Mouse (Mus musculus): ENCODE results near the gene C2cd4d.

Gene C2cd4d

DNA sequence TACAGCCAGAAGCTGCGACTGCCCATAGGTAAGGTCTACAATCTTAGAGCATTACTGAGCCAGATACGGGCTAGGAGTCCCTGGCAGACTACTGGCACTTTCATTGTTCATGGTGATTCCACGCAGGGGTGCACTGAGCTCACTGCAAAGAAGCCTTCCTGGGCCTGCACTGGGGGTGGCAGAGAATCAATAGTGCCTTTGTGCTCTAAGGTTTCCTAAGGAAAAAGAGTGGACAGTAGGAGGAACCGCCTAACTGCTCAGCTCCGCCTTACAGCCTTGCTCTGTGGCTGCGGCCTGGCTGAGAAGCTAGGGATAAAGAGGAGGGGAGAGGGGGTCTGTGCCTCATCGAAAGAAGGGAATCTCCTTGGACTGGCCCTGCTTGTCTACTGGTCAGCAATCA is at the start of gene C2cd4d:
Gene C2cd4d, plus strand, starts transcription at position 301 of the 400 bp plus-strand sequence.
- no peak for DNase-seq (ENCODE audit: low spot score)

- no peak for DNase-seq (ENCODE audit: low spot score)
These were observed 33.6 kb upstream of the C2cd4d start for GRCm38 (mm10) chr3:94328681-94329080.

GRCm38 (mm10) chr3:94334442-94334841 is 27.8 kb upstream of the C2cd4d start:
- no peak for DNase-seq (ENCODE audit: low spot score)

DNA sequence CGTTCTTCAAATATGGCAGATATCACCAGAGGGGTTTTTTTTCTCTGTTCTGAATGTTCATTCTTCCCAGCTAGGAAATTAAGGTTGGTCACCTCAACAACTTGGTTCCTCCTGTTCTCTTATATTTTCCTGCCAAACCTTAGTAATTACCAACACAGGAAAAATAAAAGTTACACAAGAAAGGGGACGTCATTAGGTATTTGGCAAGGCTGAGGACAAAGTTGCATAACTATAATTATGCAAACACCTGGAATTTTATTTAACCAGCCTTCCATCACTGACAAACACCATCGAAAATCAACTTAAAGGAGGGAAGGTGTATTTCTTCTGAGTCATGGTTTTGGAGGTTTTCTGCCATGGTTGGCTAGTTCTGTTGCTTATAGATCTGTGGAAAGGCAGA is 23.7 kb upstream of the C2cd4d start:
- no peak for DNase-seq (ENCODE audit: low spot score)

DNA sequence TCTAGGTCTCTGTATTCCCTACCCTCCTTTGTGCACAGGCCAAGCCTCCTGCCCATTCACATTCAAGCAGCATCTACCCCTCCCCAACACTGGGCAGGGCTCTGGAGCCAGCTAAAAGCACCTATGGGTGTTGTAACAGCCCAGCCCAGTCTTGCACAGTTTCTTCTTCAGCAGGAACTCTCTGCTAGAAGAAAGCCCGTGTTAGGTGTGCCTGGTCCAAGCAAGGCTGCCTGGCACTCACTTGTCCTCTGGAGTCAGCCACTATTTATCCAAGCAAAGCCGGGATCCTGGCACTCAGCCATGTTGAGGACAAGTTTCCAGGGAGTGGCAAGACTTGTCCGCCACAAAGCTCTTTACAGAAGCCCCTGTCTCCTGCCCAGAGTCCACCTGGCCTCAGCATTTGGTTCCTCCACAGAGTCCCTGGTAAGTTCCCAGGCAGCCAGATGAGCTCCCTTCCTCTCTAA is 20.2 kb upstream of the C2cd4d start, which contains the start of gene Them5:
Gene Them5, plus strand, starts transcription at position 141 of the 464 bp plus-strand sequence.
- DNase-seq (ENCODE audit: low spot score), result no peak

DNA sequence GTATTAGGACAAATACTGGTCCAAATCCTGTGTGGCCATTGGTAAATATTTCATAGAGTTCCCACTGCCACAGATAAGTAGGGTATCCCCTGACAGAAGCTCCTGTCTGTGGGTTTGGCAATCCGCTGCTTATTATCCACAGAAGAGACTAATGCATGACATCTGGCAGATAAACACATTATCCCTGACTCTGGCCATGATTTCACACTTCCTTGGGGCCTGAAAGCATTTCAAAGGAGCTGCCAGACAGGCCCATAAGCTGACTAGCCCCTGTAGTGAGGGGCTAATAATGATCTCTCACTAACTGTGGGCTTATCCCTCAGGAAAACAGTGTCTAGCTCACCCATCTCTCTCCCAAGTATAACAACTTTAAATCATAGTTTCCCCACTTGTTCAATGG is 19.7 kb upstream of the C2cd4d start:
- DNase-seq (ENCODE audit: low spot score), result no peak

- DNase-seq (ENCODE audit: low spot score), result no peak
These were observed 18.1 kb upstream of the C2cd4d start for GRCm38 (mm10) chr3:94344182-94344581.

DNA sequence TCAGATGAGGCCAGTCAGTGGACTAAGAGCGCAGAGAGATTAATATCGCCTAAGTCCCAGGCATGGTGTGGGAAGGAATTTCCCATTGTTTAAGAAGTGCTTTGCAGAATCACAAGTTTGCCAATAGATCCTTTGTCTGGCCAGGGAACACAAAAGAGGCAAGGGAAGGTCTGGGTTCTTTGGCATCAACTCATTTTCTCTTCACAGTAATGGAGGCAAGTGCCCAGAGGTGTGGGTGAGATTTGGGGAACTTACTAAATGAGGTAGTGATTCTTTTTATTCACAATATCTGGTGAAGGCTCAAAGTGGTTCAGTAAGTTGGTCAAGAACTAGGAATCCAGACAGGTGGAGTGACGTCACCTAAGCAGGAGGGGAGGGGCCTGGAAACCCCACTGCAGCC is 17.3 kb upstream of the C2cd4d start:
- no peak for DNase-seq (ENCODE audit: low spot score)

GRCm38 (mm10) chr3:94348146-94348545 is 14.1 kb upstream of the C2cd4d start:
- DNase-seq (ENCODE audit: low spot score), result no peak

DNA sequence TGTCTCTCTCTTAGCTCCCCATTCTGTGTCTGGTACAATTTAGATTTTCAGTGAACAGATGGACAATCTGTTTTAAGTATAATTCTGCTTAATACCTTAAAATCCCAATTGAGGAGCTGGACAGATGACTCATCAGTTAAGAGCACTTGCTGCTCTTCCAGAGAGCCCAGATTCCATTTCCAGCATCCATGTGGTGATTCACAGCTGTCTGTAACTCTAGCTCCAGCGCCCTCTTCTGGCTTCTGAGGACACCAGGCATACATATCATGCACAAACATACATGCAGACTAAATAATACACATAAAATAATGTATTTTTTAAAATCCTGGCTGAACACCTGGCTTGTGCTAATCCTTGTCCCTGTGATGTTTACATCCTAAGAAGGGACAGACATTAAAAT is 1.4 kb upstream of the C2cd4d start:
- peak; percentile 41 for DNase-seq (ENCODE audit: low spot score)

GRCm38 (mm10) chr3:94363291-94364153 is 1.3 kb downstream of the C2cd4d start:
- DNase-seq (ENCODE audit: low spot score), result no peak

DNA sequence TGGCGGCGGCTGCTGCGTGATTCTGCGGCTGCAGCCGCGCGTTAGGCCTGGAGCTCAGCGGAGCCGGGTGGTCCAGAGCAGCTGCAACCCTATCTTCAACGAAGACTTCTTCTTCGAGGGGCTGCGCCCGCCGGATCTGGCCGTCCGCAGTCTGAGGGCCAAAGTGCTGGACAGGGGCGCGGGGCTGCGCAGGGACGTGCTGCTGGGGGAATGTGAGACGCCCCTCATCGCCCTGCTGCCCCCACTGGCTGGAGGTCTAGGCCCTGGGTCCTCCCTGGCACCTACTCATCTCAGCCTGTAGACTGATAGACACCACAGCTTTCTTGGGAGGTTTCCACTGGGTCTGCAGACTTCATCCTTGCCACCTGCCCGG is 1.9 kb downstream of the C2cd4d start:
- DNase-seq (ENCODE audit: low spot score), result no peak

DNA sequence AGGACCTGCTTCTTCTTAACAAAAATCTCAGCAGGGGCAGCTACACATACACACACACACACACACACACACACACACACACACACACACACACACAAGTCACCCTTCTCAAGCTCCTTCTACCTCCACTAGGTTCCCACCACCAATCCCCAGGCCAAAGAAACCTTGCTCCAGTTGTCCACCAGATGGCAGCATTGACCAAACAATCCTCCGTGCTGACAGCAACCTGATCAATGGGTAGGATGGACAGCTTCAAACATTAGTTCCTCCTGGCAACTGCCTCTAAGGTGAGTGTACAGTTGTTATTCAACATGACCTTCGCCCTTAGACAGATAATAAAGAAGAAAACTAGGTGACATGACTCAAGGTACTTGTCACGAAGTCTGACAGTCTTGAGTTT is 4.5 kb downstream of the C2cd4d start:
- DNase-seq (ENCODE audit: low spot score), result peak; percentile 82

- no peak for DNase-seq (ENCODE audit: low spot score)
These were observed 5.3 kb downstream of the C2cd4d start for GRCm38 (mm10) chr3:94367511-94367910.

GRCm38 (mm10) chr3:94368631-94369030 is 6.4 kb downstream of the C2cd4d start:
- DNase-seq (ENCODE audit: low spot score), result no peak

DNA sequence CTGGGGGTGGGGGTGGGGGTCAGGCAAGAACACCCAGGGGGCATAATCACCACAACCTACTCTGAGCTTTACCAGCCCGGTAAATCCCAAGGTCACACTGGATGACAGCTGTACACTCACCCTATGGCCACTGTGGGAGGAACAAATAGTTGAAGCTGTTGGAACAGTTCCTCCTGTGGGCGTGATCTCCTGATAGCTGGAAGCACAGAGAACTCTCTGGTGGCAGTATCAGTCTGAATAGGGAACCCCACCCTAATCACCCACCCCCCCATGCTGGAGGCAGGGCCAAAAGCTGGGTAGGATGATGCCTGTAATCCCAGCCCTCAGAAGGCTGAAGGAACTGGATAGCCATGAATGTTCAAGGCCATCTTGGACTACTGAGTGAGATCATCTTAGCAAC is 7.5 kb downstream of the C2cd4d start:
- DNase-seq (ENCODE audit: low spot score), result no peak

DNA sequence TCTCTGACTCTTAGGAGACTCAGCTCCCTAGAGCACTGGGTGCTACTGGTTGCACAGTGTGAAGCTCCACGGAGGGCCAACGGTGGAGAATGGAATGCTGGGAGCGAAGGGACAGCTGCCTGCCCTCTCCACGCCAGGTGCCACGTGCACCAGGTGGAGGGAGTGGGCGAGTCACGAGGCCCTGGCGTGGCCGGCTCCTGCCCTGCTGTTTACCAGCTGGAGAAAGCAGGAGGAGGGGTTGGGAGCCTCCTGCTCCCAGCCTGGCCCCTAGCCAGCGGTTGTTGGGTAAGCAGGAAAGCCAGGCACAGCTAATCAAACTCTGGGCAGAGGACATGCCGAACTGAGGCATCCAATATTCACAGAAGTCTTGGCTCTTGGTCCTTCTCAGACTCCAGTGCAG is 9.4 kb downstream of the C2cd4d start:
- peak; percentile 49 for DNase-seq (ENCODE audit: low spot score)

GRCm38 (mm10) chr3:94372038-94372437 is 9.8 kb downstream of the C2cd4d start:
- no peak for DNase-seq (ENCODE audit: low spot score)

GRCm38 (mm10) chr3:94372641-94373040 is 10.4 kb downstream of the C2cd4d start, which contains the start of gene Rorc:
Rorc (plus strand) TSS chr3:94372794.
- DNase-seq (ENCODE audit: low spot score), result no peak

- no peak for DNase-seq (ENCODE audit: low spot score)
These were observed 10.9 kb downstream of the C2cd4d start for GRCm38 (mm10) chr3:94373090-94373489.

- DNase-seq (ENCODE audit: low spot score), result no peak
These were observed 11.4 kb downstream of the C2cd4d start for GRCm38 (mm10) chr3:94373597-94374011.

DNA sequence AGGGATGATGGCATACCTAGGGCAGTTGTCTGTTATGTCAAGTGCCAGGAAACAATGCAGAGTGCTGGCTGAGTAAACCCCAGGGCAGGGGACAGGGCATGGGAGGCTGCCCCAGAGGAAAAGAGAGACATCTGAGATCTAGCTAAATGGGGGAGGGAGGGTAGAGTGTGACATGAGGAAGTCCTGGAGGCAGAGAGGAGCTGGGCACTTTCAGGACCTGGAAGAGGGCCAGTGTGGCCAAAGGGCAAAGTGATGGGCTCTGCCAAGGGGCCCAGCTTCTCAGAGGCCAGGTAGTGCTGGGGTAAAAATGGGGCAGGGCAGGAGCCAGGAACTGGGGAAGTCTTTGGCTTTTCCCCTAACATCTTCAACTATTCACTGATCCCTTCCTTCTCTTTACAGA is 12.4 kb downstream of the C2cd4d start:
- DNase-seq (ENCODE audit: low spot score), result no peak

DNA sequence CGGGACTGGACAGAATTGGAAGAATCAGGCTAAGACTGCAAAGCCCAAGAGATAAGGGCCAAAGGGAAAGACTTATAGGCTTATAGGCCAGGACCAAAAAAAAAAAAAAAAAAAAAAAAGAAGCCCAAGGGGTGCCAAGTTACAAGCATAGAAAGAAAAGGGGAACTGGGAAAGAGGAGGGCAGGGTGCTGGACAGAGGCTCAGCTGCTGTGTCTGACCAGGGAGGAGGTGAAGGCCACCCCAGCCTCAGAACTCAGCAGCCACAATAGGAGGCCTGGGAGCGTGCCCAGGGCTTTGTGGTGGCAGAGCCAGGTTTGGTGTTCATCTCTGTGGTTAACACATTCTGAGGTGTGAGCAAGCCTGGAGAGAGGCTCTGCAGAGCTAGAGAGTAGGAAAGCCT is 12.9 kb downstream of the C2cd4d start:
- DNase-seq (ENCODE audit: low spot score), result no peak

DNA sequence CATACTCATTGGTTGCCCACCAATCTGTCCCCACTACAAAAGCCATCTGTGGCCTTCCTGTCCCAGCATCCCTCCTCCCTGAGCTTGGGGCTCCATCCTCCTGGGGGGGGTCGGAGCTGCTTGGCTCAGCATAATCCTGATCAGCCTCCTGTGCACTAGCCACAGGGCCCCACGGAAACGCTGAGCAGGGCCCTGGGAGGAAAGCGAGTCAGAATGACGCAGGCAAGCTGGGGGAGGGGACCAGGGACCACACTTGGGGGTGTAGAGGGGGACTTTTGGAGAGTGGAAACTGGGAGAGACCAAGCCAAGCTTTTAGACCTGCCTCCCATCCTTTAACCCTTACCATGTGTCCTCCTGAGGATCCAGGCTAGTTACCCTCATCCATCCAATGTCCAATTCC is 13.6 kb downstream of the C2cd4d start:
- no peak for DNase-seq (ENCODE audit: low spot score)
